Mouse (Mus musculus): ENCODE measurements around the gene Zdhhc8.

Zdhhc8 gene

DNA sequence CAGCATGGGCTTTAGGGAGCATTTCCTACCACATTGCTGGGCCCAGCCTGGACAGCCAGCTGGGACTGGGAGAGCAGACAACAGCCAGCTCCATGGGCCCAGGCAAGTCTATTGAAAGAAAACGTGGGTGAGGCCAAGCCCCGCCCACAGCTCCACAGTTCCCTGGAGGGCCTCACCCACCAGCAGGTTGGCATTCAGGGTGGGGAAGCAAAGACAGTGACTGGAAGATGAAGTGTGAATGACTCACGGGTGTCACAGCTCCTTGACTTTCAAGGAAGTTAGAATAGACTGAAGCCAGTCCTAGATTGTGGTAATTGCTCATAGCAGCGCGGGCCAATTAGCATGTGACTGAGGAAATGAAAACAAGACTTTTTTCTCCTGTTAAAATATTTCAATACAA is 39.9 kb downstream of the Zdhhc8 start:
- DNase-seq, result no peak

DNA sequence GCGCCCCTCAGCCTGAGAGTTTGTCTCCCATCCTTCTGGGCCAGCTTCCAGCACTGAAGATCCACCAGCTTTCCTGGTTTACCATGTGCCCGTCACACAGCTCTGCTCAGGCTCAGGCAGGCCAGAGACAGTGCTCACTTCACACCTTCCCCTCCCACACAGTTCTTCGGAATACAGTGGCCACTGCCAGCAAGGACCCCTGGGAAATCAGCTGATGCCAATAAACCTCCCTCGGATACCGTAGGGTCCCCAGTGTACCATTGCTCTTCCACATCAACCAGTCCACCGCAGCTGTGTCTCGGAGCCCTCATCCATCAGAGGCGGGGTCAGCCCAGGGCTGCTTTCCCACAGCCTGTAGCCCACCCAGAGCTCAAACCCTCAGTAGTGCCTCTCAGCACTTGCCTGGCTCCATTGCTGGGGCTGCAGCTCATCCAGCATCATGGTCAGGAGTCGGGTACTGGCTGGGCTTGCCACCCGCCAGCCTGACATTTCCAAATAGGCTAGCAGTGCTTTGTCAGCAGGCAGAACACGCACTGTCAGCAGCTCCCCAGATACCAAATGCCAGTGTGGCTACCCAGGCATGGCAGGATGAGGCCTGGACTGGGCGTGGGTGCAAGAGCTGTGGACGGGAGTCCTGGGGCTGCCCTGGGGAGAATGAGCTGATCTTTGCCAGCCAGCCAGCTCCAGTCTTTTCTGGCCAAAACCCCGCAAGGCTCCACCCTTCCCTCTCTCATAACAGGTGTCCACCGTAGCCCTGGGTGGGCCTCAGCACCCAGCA is 40.5 kb downstream of the Zdhhc8 start:
- no peak for DNase-seq

DNA sequence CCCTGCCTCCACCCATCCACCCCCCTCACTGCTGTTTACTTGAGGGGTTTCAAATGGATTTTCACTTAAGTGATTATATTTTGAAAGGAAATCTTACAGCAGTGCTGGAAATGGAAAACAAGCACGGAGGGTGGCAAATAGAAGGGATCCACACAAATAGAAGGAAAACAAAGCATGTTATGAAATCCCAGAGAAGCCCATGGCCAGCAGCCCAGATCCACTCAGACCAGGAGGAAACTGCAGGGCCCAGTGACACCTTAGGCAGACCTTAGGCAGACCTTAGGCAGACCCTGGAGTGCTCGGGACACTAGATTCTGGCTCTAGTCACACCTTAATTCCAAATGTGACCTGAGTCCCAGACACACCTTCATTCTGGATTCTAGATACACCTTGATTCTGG is 43.9 kb downstream of the Zdhhc8 start:
- no peak for DNase-seq

DNA sequence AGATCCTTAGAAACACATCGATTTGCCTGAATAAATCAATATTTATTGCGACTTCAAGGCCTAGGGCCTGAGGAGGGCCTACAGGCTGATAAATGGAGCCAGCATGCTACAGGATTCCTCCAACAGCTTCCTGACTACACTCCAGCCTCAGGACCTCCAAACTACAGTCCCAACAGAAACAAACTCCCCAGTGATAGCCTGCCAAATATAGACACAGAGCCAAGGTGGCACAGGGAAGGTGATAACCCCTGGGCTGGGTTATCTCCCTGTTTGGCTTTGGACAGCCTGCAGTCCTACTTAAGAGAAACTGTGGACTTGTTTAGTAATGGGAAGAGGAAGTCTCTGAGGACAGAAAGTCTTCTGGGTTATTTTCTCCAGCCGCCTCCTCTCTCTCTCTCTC is 47.7 kb downstream of the Zdhhc8 start:
- DNase-seq, result no peak

DNA sequence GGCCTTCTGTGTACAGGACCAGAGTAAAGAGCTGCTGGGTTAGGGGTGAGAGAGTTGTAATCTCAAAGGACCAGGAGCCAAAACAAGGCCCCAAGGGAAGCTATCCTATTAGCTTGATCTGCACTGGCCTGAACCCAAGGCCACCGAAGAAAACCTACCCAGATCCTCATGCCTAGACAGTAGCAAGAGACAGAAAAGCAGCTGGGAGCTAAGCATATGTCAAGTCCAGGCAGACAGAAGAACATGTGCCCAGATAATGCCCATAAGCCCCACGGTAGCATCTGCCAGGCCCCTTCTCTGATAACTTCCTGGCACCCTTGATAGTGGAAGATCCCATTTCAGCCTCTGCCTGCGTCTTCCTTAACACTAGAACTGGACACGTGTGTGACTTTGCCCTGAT is 48.1 kb downstream of the Zdhhc8 start:
- DNase-seq, result no peak

DNA sequence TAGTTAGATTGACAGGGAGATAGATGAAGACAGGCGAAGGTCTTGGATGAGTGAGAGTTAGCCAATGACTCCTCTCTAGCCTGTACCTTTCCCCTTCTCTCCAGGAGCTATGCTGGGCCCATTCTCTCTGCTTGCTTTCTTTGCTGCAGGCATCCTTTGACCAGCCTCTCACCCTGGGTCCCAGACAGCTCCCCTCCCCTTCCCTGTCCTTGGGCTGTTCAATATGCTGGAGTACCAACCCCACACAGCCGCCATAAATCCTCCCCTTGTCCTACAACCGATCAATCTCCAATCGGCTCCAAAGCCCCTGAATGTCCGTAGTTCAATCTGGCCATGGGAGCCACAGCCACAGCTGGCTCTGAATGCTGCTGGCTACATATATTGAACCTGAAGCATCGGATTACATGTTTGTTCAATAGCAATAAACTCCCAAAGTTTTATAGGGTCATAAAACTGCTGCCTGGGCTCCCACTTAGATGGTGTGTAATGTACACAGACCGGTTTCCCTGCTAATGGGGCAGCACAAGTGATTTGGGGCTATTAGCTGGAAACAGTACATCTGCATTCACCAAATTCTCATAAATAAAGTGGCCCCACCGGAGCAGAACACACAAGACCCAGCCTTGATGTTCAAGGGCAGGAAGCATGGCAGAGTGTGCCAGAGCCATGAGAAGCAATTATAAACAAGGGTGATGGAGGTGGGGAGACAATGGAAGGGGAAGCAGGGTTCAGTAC is 49.1 kb downstream of the Zdhhc8 start:
- DNase-seq, result no peak

DNA sequence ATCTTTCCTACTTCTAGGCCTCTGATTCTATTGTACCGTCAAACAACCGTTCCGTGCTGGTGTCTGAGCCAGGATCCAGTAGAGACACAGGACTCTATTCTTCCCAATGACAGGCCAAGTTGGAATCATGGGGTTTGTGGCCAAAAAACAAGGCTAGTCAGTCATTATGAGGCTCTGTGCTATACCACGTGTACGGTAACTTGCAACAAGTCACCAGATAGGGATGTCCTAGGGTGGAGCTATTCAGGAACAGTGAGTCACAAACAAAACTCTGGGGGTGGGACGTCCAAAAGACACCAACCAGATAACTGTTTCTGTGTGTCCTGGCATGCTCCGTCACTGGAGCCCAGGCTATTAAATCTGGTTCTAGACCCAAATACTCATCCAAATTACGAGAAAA is 52.2 kb downstream of the Zdhhc8 start:
- DNase-seq, result no peak

DNA sequence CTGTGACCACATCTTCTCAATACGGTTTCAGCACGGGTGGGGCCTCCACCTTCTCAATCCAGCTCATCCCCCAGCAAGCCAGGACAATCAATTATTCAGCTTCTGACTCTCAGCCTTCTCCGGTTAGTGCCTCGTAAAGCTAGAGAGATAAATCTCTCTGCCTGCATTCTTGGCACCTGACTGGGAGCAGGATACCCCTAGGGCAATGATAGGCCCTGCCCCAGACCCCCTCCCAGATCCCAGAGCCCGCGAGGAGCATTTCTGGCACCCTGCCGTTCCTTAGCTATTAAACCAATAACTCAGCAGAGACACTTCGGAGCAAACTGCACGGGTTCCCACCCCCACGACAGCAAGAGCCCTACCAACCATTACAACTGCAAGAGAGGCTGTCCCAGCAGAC is 53.5 kb downstream of the Zdhhc8 start:
- DNase-seq, result no peak

DNA sequence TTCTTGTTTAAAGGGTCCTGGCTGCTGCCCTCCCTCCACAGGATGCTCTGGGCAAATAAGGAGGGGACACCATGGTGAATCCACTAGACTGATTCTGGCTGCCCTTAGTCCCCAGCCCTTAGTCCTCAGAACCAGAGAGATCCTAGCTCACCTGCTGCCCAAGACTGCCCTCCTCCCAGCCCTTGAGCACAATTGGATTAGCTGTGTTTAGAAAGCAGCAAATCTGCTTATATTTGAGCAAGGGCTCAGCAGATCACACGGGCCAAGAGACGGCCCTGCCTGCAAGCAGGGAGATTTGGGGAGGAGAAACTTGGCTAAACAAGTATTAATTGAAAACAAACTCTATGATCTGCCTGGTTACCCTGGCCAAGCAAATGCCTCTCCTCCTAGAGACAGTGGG is 55.3 kb downstream of the Zdhhc8 start:
- no peak for DNase-seq

DNA sequence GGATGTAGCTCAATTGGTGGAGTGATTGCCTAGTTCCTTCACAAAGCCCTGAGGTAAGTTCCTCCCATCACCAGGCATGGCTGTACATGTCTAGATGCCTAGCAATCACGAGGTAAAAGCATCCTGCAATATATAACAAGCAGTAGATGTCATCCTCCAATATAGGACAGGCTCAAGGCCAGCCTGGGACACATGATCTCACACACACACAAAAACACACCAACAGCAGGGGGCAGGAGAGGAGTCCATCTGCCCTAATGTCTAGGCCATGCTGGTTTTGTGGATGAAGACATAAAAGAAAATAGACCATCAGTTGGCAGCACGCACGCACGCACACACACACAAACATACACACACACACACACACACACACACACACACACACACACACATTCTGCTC is 58.2 kb downstream of the Zdhhc8 start:
- DNase-seq, result no peak

DNA sequence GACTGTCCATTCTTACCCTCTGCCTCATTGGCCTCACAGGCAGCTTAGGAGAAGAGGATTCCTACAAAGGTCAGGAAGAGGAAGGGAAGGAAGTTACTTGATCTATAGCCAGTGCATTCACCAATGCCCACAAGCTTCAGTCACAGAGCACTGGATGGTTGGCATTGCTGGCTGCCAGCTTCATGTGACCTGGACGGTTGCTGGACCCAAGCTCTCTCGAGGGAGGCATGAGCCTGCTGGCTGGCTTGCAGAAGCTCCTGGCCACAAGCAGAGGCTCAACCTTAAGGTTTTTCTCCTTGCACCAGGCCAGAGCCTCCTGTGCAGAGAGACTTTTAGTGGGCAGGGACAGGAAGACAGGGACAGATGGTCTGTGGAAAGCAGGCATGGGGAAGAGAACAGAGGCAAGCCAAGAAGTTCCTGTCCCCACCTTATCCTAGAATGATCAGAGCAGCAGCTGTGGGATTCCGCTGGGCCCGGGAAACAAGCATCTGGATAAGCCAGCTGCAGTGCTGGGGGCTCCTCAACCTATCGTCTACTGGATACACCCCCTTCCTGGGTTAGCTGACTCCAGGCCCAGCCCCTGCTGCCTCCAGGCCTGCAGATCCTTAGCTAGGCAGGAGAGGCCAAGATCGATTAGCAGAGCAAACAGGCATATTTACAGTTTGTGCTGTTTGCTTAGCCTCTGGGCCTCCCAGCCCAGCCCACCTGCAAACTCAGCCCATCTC is 59.0 kb downstream of the Zdhhc8 start:
- DNase-seq, result no peak

DNA sequence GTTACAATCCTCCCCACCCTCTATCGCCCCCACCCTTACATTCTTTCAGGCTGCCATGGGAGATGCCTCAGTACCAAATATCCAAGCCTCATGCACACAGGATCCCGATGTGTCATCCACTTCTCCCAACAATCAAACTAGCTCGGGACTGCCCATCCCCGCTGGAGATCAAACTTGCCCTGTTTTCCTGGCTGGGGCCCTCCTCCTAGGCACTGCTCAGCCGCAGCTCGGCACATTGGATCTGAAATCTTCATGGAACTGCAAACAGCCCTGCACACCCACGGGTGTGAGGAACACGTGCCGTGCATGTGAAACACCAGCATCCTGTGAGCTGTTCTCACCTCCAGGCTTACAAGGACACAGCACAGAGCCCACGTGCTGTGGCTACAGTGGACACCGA is 61.1 kb downstream of the Zdhhc8 start:
- DNase-seq, result no peak

DNA sequence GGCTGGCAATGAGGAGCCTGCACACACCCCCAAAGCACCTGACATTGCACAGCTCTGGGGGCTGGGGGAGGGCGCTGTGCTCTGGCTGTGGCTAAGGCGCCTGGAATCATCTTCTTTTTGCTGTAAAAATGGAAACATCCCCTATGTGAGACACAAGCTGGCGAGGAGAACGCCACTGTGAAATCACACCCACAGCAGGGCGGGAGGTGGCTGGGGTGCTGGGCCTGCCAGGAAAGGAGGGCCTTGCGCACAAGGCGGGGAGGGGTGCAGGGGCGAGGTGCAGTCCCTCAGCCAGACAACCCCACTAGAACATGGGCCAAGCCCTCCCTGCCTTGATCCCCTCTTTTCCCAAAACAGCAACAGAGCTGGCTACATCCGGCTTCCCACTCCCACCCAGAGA is 61.7 kb downstream of the Zdhhc8 start:
- no peak for DNase-seq

DNA sequence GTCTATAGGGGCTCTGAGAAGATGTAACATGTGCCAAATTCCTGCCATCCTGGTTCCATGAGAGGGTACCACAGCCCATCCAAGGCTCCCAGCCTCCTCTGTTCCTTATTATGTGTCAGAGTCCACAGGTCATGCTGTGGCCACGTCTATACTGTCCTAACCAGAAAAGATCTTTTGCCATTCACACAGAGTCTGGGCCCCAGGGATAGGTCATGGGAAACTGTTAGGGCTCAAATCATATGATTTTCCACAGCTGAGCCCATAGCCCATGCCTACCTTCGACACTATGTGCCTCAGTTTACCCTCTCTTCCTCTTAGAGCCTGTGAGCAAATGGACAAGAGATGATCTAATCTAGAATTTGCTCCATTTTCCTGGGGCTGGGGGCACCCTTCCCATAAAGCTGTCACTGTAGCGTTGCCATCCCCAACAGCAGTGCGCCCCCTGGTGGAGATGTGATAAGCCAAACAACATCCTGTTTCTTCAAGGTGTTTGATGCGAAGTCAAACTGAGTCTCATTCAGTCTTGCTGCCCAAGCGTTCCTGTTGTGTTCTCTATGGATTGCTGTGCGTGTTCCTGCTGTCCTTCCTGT is 62.6 kb downstream of the Zdhhc8 start:
- peak; percentile 20 to 78 for DNase-seq

Data from spleen, adult 18-20 months (tissue).